Mouse (Mus musculus) c-Kit-positive CD71-positive TER-119-negative erythroid progenitor cells, embryonic 14.5 days (primary cell): ENCODE results near the gene Pccb.

Source experiments
- DNase-seq: peaks from one replicate; pipeline ENCODE4 v3.0.0-alpha.2; 2013; ENCODE audit warnings: low read depth

Gene Pccb

GRCm38 (mm10) chr9:101034448-101035098 is at the start of gene Pccb:
Pccb (minus strand) TSS chr9:101034898.
- DNase-seq: peak; percentile 93

GRCm38 (mm10) chr9:101083728-101084127 is 49.0 kb upstream of the Pccb start:
- no peak for DNase-seq

- DNase-seq: no peak
These were observed 45.5 kb upstream of the Pccb start for GRCm38 (mm10) chr9:101080046-101080685.

GRCm38 (mm10) chr9:101078579-101078978 is 43.9 kb upstream of the Pccb start:
- DNase-seq: no peak

GRCm38 (mm10) chr9:101077486-101077885 is 42.8 kb upstream of the Pccb start:
- DNase-seq: no peak

- DNase-seq: peak; percentile 35
These were observed 41.6 kb upstream of the Pccb start for GRCm38 (mm10) chr9:101076095-101076875.

GRCm38 (mm10) chr9:101075694-101076093 is 41.0 kb upstream of the Pccb start:
- no peak for DNase-seq

GRCm38 (mm10) chr9:101075091-101075581 is 40.4 kb upstream of the Pccb start:
- no peak for DNase-seq

GRCm38 (mm10) chr9:101074332-101075021 is 39.8 kb upstream of the Pccb start:
- peak; percentile 40 for DNase-seq

GRCm38 (mm10) chr9:101073987-101074331 is 39.3 kb upstream of the Pccb start, which contains the start of gene Msl2:
Msl2 (plus strand) TSS chr9:101074101.
- no peak for DNase-seq

- DNase-seq: peak; percentile 94
These were observed 38.6 kb upstream of the Pccb start for GRCm38 (mm10) chr9:101073041-101073986.

- no peak for DNase-seq
These were observed 37.8 kb upstream of the Pccb start for GRCm38 (mm10) chr9:101072506-101072905.

- no peak for DNase-seq
These were observed 35.1 kb upstream of the Pccb start for GRCm38 (mm10) chr9:101069781-101070180.

- no peak for DNase-seq
These were observed 30.4 kb upstream of the Pccb start for GRCm38 (mm10) chr9:101065076-101065602.

GRCm38 (mm10) chr9:101062253-101062780 is 27.6 kb upstream of the Pccb start:
- no peak for DNase-seq

- no peak for DNase-seq
These were observed 26.3 kb upstream of the Pccb start for GRCm38 (mm10) chr9:101061035-101061434.

- DNase-seq: no peak
These were observed 22.5 kb upstream of the Pccb start for GRCm38 (mm10) chr9:101057156-101057555.

- no peak for DNase-seq
These were observed 18.6 kb upstream of the Pccb start for GRCm38 (mm10) chr9:101053279-101053678.

- DNase-seq: no peak
These were observed 18.0 kb upstream of the Pccb start for GRCm38 (mm10) chr9:101052691-101053090.

GRCm38 (mm10) chr9:101052007-101052406 is 17.3 kb upstream of the Pccb start:
- no peak for DNase-seq
